In genomic region chr13:98290719-98291118, GRCm38 (mm10) we compare ENCODE assay signal across 33 mouse cellular contexts. TPM values are rescaled to one million over a fixed set of nuclear protein-coding genes. Genes with fewer than 3 reads are reported as not detected.
DNase-seq lines count a peak whose midpoint lies in the region; ATAC-seq and TF ChIP-seq lines count a peak whose summit lies in the region.
"Had no signal": no experiment of that assay in that cellular context is flagged by ENCODE, and none has a peak within 500 bp of the region (broad histone marks: within the 10 kb centered on the region; RNA-seq: fewer than 3 reads in every experiment).

No protein-coding gene starts in this region.

- intact Hi-C loops in gastrocnemius, adult 2 months (cut with DNase I) = no loop called here
- intact Hi-C loops in gastrocnemius, postnatal 14 days (cut with DNase I; ENCODE audit: low total_unique reads) = no loop called here
- intact Hi-C loops in left cerebral cortex, adult 2 months (cut with DNase I) = no loop called here
- intact Hi-C loops in left cerebral cortex, postnatal 10 days (cut with DNase I) = no loop called here

- DNase-seq in gastrocnemius, adult 2 months = no peak
- DNase-seq in gastrocnemius, postnatal 14 days = no peak
- DNase-seq in left cerebral cortex, adult 2 months (ENCODE audit: extremely low spot score in 1 of 2, low spot score in 2 of 2) = no peak
- DNase-seq in left cerebral cortex, postnatal 10 days (ENCODE audit: extremely low spot score in 1 of 2, low spot score in 2 of 2) = no peak
- DNase-seq in 416B (ENCODE audit: low read depth) (peak; percentile 37), R1 (ENCODE audit: low read depth, low spot score) (peak; percentile 20)
- no peak for DNase-seq in urinary bladder, postnatal 36 days (ENCODE audit: low spot score in 2 of 2)
- DNase-seq: adrenal gland, postnatal 14 days; cerebellum, adult 2 months; cerebellum, postnatal 25 days; heart, postnatal 14 days; kidney, adult 9 months; kidney, postnatal 36 days; layer of hippocampus, adult 9-11 months; left cerebral cortex, postnatal 4 days; lung, postnatal 10 days; right cerebral cortex, postnatal 14 days; thymus, postnatal 4 days had no signal

- H3K27ac ChIP-seq in gastrocnemius, adult 2 months = no peak overlapping the region
- no peak overlapping the region for H3K27ac ChIP-seq in left cerebral cortex, adult 2 months
- H3K27ac ChIP-seq: embryonic facial prominence, embryonic 12.5 days; forebrain, embryonic 12.5 days; heart, embryonic 13.5 days; hindbrain, embryonic 12.5 days; limb, embryonic 15.5 days; liver, embryonic 15.5 days; midbrain, embryonic 12.5 days had no signal

- H3K4me3 ChIP-seq in gastrocnemius, adult 2 months = no peak overlapping the region
- H3K4me3 ChIP-seq in left cerebral cortex, adult 2 months = no peak overlapping the region
- H3K4me3 ChIP-seq: embryonic facial prominence, embryonic 12.5 days; forebrain, embryonic 12.5 days; heart, embryonic 13.5 days; hindbrain, embryonic 12.5 days; limb, embryonic 15.5 days; liver, embryonic 15.5 days; midbrain, embryonic 12.5 days had no signal

- peak; percentile 3; the same call in 1 of the 2 replicates for TF ChIP-seq CTCF in gastrocnemius, adult 2 months (IDR thresholded peaks at IDR 0.05)
- TF ChIP-seq CTCF in left cerebral cortex, adult 2 months (IDR thresholded peaks at IDR 0.05) = peak; percentile 41

- no peak for ATAC-seq in frontal cortex, adult (ENCODE audit: low TSS enrichment)
- ATAC-seq: inflammation-experienced regulatory T-cells, adult 6 months had no signal

RNA-seq across cellular contexts. Expression of gene Gm21976, which starts 11.0 kb away (rescaled TPM):
- not detected for total RNA-seq in gastrocnemius, adult 2 months (2021)
- total RNA-seq in gastrocnemius, postnatal 14 days (2021) = not detected
- not detected for total RNA-seq in left cerebral cortex, adult 2 months (2021)
- total RNA-seq in left cerebral cortex, postnatal 10 days (2021) = not detected
- total RNA-seq: adrenal gland, postnatal 14 days; ES-E14; gastrocnemius, adult 8-10 months; granulocyte monocyte progenitor cell, adult 5-6 weeks; heart, postnatal 14 days; left cerebral cortex, adult 18-20 months; left cerebral cortex, postnatal 4 days; megakaryocyte progenitor cell, adult 5-6 weeks; monocyte, adult 5-6 weeks had no signal

RNA-seq across cellular contexts. Expression of gene Btf3, which starts 26.1 kb away (rescaled TPM):
- 100 to 1,000 TPM; 221 to 236 TPM for total RNA-seq in gastrocnemius, adult 2 months (2021)
- total RNA-seq in gastrocnemius, postnatal 14 days (2021) = 100 to 1,000 TPM; 243 to 260 TPM
- 100 to 1,000 TPM; 160 to 170 TPM for total RNA-seq in left cerebral cortex, adult 2 months (2021)
- total RNA-seq in left cerebral cortex, postnatal 10 days (2021) = 100 to 1,000 TPM; 219 to 230 TPM

RNA-seq across cellular contexts. Expression of gene Ankra2, which starts 27.8 kb away (rescaled TPM):
- 10 to 100 TPM; 14.1 to 17.0 TPM for total RNA-seq in gastrocnemius, adult 2 months (2021)
- 10 to 100 TPM; 13.4 to 14.2 TPM for total RNA-seq in gastrocnemius, postnatal 14 days (2021)
- 10 to 100 TPM; 47.1 TPM for total RNA-seq in left cerebral cortex, adult 2 months (2021)
- total RNA-seq in left cerebral cortex, postnatal 10 days (2021) = 10 to 100 TPM; 62.1 to 62.4 TPM

RNA-seq across cellular contexts. Expression of gene Utp15, which starts 27.9 kb away (rescaled TPM):
- 1 to 10 TPM; 4.0 to 5.4 TPM for total RNA-seq in gastrocnemius, adult 2 months (2021)
- 1 to 10 TPM; 3.6 to 4.5 TPM for total RNA-seq in gastrocnemius, postnatal 14 days (2021)
- 10 to 100 TPM; 22.2 to 23.0 TPM for total RNA-seq in left cerebral cortex, adult 2 months (2021)
- total RNA-seq in left cerebral cortex, postnatal 10 days (2021) = 10 to 100 TPM; 20.9 to 21.5 TPM

Comparison
In these comparisons a context has a peak if more than half of its experiments do, and no peak if none do; other contexts are left out.
1. DNase-seq: peak in 416B (single experiment) and R1 (single experiment); none in gastrocnemius, adult 2 months (single experiment), gastrocnemius, postnatal 14 days (single experiment), left cerebral cortex, adult 2 months (0 of 2), left cerebral cortex, postnatal 10 days (0 of 2) and urinary bladder, postnatal 36 days (0 of 2).